Mouse (Mus musculus) CH12.LX (cell line): ENCODE measurements at regions not wholly inside any gene's neighbourhood (a gene's known extent, or its start where the extent isn't known, plus 50 kb on each side); places are given as distances from the start of the nearest gene placed in this dataset.

Experiments
- DNase-seq: peaks from one replicate; pipeline ENCODE4 v3.0.0-alpha.2; 2013; ENCODE audit errors: extremely low read depth
- H3K27ac ChIP-seq: 2 replicates; pipeline ENCODE4 v1.5.1; 2012; ENCODE audit warnings: low read depth, mild to moderate bottlenecking, control low read depth, moderate library complexity; ENCODE audit not compliant: insufficient read depth
- H3K27me3 ChIP-seq: replicated peaks from 2 replicates; pipeline ENCODE3; 2012; ENCODE audit warnings: inconsistent platforms
- H3K36me3 ChIP-seq, 2 experiments: replicated peaks in 1 of 2; 2 replicates each; pipeline versions ENCODE3 to v1.6.1; 2012; ENCODE audit warnings: inconsistent platforms in 1 of 2, low read length in 1 of 2, mild to moderate bottlenecking in 1 of 2, mixed read lengths in 1 of 2, moderate library complexity in 1 of 2; ENCODE audit not compliant: control insufficient read depth in 1 of 2, insufficient read depth in 1 of 2
- H3K4me1 ChIP-seq, 2 experiments: 2 replicates each; pipeline ENCODE4 v1.6.1; 2012; ENCODE audit warnings: inconsistent platforms in 1 of 2, moderate library complexity in 1 of 2; ENCODE audit not compliant: insufficient read depth in 2 of 2, control insufficient read depth in 1 of 2
- H3K4me2 ChIP-seq: 2 replicates; pipeline ENCODE4 v1.6.1; 2012; ENCODE audit warnings: low read depth, mild to moderate bottlenecking, control low read depth; ENCODE audit not compliant: poor library complexity, insufficient read depth, severe bottlenecking
- H3K4me3 ChIP-seq, 3 experiments: fragments of 150-350 bp in 1 of 3; sonication (generic) in 1 of 3; replicated peaks in 1 of 3; 2 replicates each; pipeline versions ENCODE3 to v1.5.1; 2011 to 2012; ENCODE audit warnings: low read depth in 2 of 3, low read length in 2 of 3, mild to moderate bottlenecking in 2 of 3, moderate library complexity in 2 of 3, control low read depth in 1 of 3, improper control_type of control experiment in 1 of 3, inconsistent platforms in 1 of 3, mixed read lengths in 1 of 3; ENCODE audit not compliant: poor library complexity in 1 of 3
- H3K79me2 ChIP-seq: replicated peaks from 2 replicates; pipeline ENCODE4 v1.6.1; 2012; ENCODE audit warnings: mild to moderate bottlenecking, moderate library complexity; ENCODE audit not compliant: control insufficient read depth, poor library complexity, insufficient read depth, severe bottlenecking; ENCODE audit errors: extremely low read depth
- H3K9ac ChIP-seq: 2 replicates; pipeline ENCODE4 v1.6.1; 2012; ENCODE audit warnings: low read depth, mild to moderate bottlenecking, control low read depth, moderate library complexity; ENCODE audit not compliant: insufficient read depth
- H3K9me3 ChIP-seq: replicated peaks from 2 replicates; pipeline ENCODE3; 2012; ENCODE audit warnings: low read length, inconsistent platforms, mixed read lengths
- CHD1 ChIP-seq: IDR thresholded peaks from 2 replicates; pipeline ENCODE4 v1.6.1; 2012; ENCODE audit warnings: low read depth, low read length, improper control_type of control experiment, inconsistent platforms
- EP300 ChIP-seq: IDR thresholded peaks from 2 replicates; pipeline ENCODE4 v1.6.1; 2011; ENCODE audit warnings: low read length, improper control_type of control experiment
- ETS1 ChIP-seq: conservative IDR thresholded peaks from 2 replicates; pipeline ENCODE4 v1.6.1; 2012; ENCODE audit warnings: low read depth, mild to moderate bottlenecking, inconsistent platforms, low read length, improper control_type of control experiment, moderate library complexity
- GABPA ChIP-seq: IDR thresholded peaks from 2 replicates; pipeline ENCODE4 v1.6.1; 2012; ENCODE audit warnings: low read depth, low read length, improper control_type of control experiment, inconsistent platforms; ENCODE audit not compliant: insufficient replicate concordance
- IRF4 ChIP-seq: IDR thresholded peaks from 2 replicates; pipeline ENCODE4 v1.6.1; 2014; ENCODE audit warnings: low read depth, mild to moderate bottlenecking, inconsistent platforms, low read length, improper control_type of control experiment
- JUN ChIP-seq: IDR thresholded peaks from 2 replicates; pipeline ENCODE4 v1.6.1; 2011; ENCODE audit warnings: low read depth, mild to moderate bottlenecking, low read length, improper control_type of control experiment, moderate library complexity; ENCODE audit not compliant: insufficient read depth
- KAT2A ChIP-seq: IDR thresholded peaks from 2 replicates; pipeline ENCODE4 v1.6.1; 2012; ENCODE audit warnings: low read length, improper control_type of control experiment, inconsistent platforms; ENCODE audit not compliant: insufficient replicate concordance
- MXI1 ChIP-seq: IDR thresholded peaks from 2 replicates; pipeline ENCODE4 v1.6.1; 2011; ENCODE audit warnings: mild to moderate bottlenecking, low read depth, low read length, improper control_type of control experiment
- MYC ChIP-seq: IDR thresholded peaks from 2 replicates; pipeline ENCODE4 v1.6.1; 2011; ENCODE audit warnings: low read depth, mild to moderate bottlenecking, improper control_type of control experiment, low read length
- NELFE ChIP-seq: IDR thresholded peaks from 2 replicates; pipeline ENCODE4 v1.6.1; 2011; ENCODE audit warnings: low read depth, low read length, improper control_type of control experiment
- NRF1 ChIP-seq: IDR thresholded peaks from 2 replicates; pipeline ENCODE4 v1.6.1; 2014; ENCODE audit warnings: low read depth, mild to moderate bottlenecking, inconsistent platforms, low read length, improper control_type of control experiment, moderate library complexity
- POLR2A ChIP-seq: IDR thresholded peaks from 2 replicates; pipeline ENCODE4 v1.6.1; 2011; ENCODE audit warnings: low read depth, mild to moderate bottlenecking, improper control_type of control experiment, low read length
- RAD21 ChIP-seq: IDR thresholded peaks from 2 replicates; pipeline ENCODE4 v1.6.1; 2011; ENCODE audit warnings: low read depth, mild to moderate bottlenecking, low read length, improper control_type of control experiment, moderate library complexity
- RCOR1 ChIP-seq: conservative IDR thresholded peaks from 2 replicates; pipeline ENCODE4 v1.6.1; 2012; ENCODE audit warnings: low read depth, mild to moderate bottlenecking, inconsistent platforms, low read length, improper control_type of control experiment
- SIN3A ChIP-seq: IDR thresholded peaks from 2 replicates; pipeline ENCODE4 v1.6.1; 2012; ENCODE audit warnings: low read length, improper control_type of control experiment, inconsistent platforms
- TBP ChIP-seq: conservative IDR thresholded peaks from 2 replicates; pipeline ENCODE4 v1.6.1; 2011; ENCODE audit warnings: low read depth, low read length, improper control_type of control experiment
- UBTF ChIP-seq: IDR thresholded peaks from 2 replicates; pipeline ENCODE4 v1.6.1; 2012; ENCODE audit warnings: low read depth, mild to moderate bottlenecking, inconsistent platforms, low read length, improper control_type of control experiment, moderate library complexity
- ZKSCAN1 ChIP-seq: IDR thresholded peaks from 2 replicates; pipeline ENCODE4 v1.6.1; 2012; ENCODE audit warnings: low read depth, inconsistent platforms, low read length, improper control_type of control experiment, borderline replicate concordance
- ZMIZ1 ChIP-seq: IDR thresholded peaks from 2 replicates; pipeline ENCODE4 v1.6.1; 2012; ENCODE audit warnings: low read depth, mild to moderate bottlenecking, inconsistent platforms, low read length, improper control_type of control experiment
- ZNF384 ChIP-seq: IDR thresholded peaks from 2 replicates; pipeline ENCODE4 v1.6.1; 2012; ENCODE audit warnings: low read depth, low read length, improper control_type of control experiment, inconsistent platforms
- dilution Hi-C: fragments of 300-500 bp; cut with MboI; formaldehyde crosslinking; loops from 2 replicates; pipeline ENCODE4 v1.14.3; 2020; ENCODE audit warnings: low sequenced_read_pairs; ENCODE audit not compliant: extremely low pct_unique_long_range_greater_than_20kb, extremely low pct_ligation_motif_present
- in situ Hi-C: fragments of 300-500 bp; cut with MboI; formaldehyde crosslinking; loops from 3 replicates; pipeline ENCODE4 v1.14.3; 2019; ENCODE audit warnings: low sequenced_read_pairs, low pct_ligation_motif_present, low pct_unique_long_range_greater_than_20kb, mixed read lengths

DNA sequence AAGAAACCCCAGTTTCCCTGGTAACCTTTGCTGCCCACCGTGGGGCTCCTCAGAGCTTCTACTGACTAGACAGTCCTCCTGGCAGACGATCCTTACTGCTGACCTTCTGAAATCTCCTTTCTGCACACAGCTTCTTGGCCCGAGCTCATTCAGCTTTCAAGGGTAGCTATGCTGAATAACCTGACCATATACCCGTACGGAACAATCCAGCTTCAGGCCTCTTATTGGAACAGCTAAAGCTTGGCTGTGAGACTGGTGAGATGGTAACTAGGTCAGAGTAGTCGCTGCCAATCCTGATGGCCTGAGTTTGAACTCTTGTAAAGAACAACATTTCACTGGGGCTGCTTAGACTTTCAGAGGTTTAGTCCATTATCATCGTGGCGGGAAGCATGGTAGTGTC is 69.1 kb upstream of the Ankrd28 start:
- no peak for DNase-seq
- Histone ChIP-seq H3K9me3 (no peaks in the 10 kb centered on the region), H3K4me1 (no peaks in the 10 kb centered on the region), H3K4me3 (no peak overlapping the region), H3K79me2 (no peaks in the 10 kb centered on the region), H3K36me3 (no peaks in the 10 kb centered on the region), H3K9ac (no peak overlapping the region), H3K4me2 (no peak overlapping the region), H3K27ac (no peak overlapping the region), H3K27me3 (peaks cover 2% of the 10 kb centered on the region)
- dilution Hi-C loops: no loop called here
- no peak for TF ChIP-seq UBTF
- no peak for TF ChIP-seq CHD1
- no peak for TF ChIP-seq IRF4
- no peak for TF ChIP-seq ETS1
- no peak for TF ChIP-seq NRF1
- no peak for TF ChIP-seq JUN
- TF ChIP-seq MYC: no peak
- TF ChIP-seq KAT2A: no peak
- in situ Hi-C loops: no loop called here

DNA sequence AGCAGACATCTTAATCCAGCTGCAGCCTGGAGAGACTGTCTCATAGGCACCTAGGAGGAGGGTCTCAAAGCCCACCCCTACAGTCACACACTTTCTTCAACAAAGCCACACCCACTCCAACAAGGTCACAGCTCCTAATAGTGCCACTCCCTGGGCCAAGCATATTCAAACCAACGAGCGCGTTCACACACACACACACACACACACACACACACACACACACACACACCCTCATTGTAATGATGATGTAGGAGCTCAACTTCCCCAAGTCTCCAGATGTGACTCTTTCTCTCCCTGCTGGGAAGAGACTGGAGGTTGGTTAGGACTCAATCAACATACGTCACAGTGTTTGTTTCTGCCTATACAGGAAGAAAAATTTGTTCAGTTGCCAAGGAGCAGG is 69.5 kb upstream of the Ankrd28 start:
- dilution Hi-C loops: no loop called here
- H3K36me3 ChIP-seq: no peaks in the 10 kb centered on the region
- H3K9me3 ChIP-seq: no peaks in the 10 kb centered on the region
- no peak overlapping the region for H3K4me2 ChIP-seq
- H3K27ac ChIP-seq: no peak overlapping the region
- H3K4me1 ChIP-seq: no peaks in the 10 kb centered on the region
- H3K27me3 ChIP-seq: peaks cover 2% of the 10 kb centered on the region
- in situ Hi-C loops: no loop called here
- no peak overlapping the region for H3K4me3 ChIP-seq
- no peak for DNase-seq
- H3K9ac ChIP-seq: no peak overlapping the region
- H3K79me2 ChIP-seq: no peaks in the 10 kb centered on the region
- TF ChIP-seq RCOR1: no peak
- TF ChIP-seq EP300: no peak
- no peak for TF ChIP-seq MXI1
- no peak for TF ChIP-seq NELFE
- TF ChIP-seq ZNF384: no peak
- no peak for TF ChIP-seq ZMIZ1

DNA sequence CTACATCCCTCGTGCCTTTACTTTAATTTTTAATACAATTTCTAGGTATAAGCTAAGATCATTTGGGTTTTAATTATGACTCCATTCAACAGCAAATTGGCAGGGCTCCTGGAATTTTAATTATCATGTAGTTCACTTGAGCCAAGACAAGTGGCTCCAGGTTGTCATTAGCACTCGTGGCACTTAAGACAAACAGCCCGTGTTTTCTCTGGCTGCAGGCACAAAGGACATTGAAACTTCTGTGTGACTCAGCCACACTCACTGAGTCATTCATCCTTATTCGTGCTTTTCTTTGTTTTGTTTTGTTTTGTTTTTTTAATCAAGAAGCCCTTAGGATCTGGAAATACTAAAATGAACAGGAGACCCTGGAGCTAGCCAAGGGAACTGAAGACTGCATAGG is 71.5 kb upstream of the Ankrd28 start:
- Histone ChIP-seq H3K4me1 (no peaks in the 10 kb centered on the region), H3K79me2 (no peaks in the 10 kb centered on the region), H3K4me3 (no peak overlapping the region), H3K9ac (no peak overlapping the region)
- no peak for TF ChIP-seq POLR2A
- no peak for TF ChIP-seq SIN3A
- no peak for TF ChIP-seq GABPA
- no peak for TF ChIP-seq ZNF384
- no peak for TF ChIP-seq ZKSCAN1
- no peak for TF ChIP-seq TBP
- TF ChIP-seq EP300: no peak
- no peak for TF ChIP-seq NELFE
- no peak for TF ChIP-seq RAD21
- TF ChIP-seq, all 38 proteins: peak for 0
- Histone ChIP-seq H3K27ac (no peak overlapping the region), H3K9me3 (no peaks in the 10 kb centered on the region), H3K36me3 (no peaks in the 10 kb centered on the region), H3K27me3 (peaks cover 2% of the 10 kb centered on the region), H3K4me2 (no peak overlapping the region)
- dilution Hi-C loops (no loop called here), in situ Hi-C loops (no loop called here)
- DNase-seq: no peak
